Mouse (Mus musculus) brain, embryonic 14.5 days (tissue): ENCODE data around the gene Nus1.

Experiments
- CTCF ChIP-seq: fragments of 200-500 bp; IDR thresholded peaks from 2 replicates; pipeline ENCODE4 v1.5.1; 2012; ENCODE audit warnings: inconsistent platforms, mild to moderate bottlenecking, moderate library complexity, borderline replicate concordance; ENCODE audit not compliant: insufficient read depth, insufficient read length; ENCODE audit errors: extremely low read depth
- POLR2A ChIP-seq: fragments of 200-500 bp; IDR thresholded peaks from 2 replicates; pipeline ENCODE4 v1.6.1; 2012; ENCODE audit warnings: mild to moderate bottlenecking, inconsistent platforms, borderline replicate concordance; ENCODE audit not compliant: poor library complexity, insufficient read depth, insufficient read length, severe bottlenecking; ENCODE audit errors: extremely low read depth

GRCm38 (mm10) chr10:52368376-52368775, 49.0 kb upstream of the Nus1 start:
- TF ChIP-seq POLR2A (no peak), CTCF (no peak)
